Mouse (Mus musculus) megakaryocyte, embryonic 14.5 days (primary cell): ENCODE measurements around the gene BC051142.

ENCODE experiments used
- FLI1 ChIP-seq: IDR thresholded peaks from 2 replicates; pipeline ENCODE4 v1.6.1; 2012; ENCODE audit warnings: low read length, inconsistent platforms, mixed read lengths
- GATA1 ChIP-seq: IDR thresholded peaks from 3 replicates; pipeline ENCODE4 v1.6.1; 2012; ENCODE audit warnings: mixed read lengths, low read length, inconsistent platforms, borderline replicate concordance

GRCm38 (mm10) chr17:34388513-34388912 is 10.1 kb upstream of the BC051142 start:
- TF ChIP-seq FLI1 (no peak), GATA1 (no peak)
